8 mouse cellular contexts compared by ENCODE assay signal in the genomic region with DNA sequence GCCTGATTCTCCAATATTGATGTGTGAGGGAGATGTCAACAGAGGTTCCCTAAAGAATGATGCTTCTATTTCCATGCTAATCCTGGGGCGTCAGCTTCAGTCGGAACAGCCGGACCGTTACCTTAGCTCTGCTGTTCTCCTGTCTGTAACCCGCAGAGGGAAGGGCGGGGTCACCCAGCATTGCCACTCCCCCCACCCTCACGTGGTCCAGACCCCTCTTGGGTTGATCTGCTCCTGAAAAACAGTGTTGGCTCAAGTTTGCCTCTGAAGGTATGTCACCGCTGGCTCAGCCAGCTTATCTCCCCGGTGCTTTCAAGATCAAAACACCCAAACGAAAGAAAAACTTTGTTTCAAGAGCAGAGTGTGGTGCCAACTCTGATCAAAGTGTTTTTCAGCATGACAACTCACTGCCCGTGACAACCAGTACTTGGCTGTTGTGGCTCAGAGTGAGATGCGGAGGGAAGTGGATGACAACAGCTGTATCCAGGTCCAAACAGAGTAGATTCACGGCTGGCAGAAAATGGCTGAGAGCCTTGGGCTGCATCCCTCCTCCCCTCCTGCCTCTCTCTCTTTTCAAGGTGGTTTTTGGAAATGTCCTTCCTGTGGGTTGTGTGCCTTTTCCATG.
DNase-seq lines count a peak whose midpoint lies in the region; ATAC-seq and TF ChIP-seq lines count a peak whose summit lies in the region.

No protein-coding gene starts in this region.

- H3K9ac ChIP-seq in hindbrain, embryonic 11.5 days (ENCODE audit: low read depth, low read length), result no peak overlapping the region
- no peak overlapping the region for H3K9ac ChIP-seq in embryonic facial prominence, embryonic 12.5 days
- no peak overlapping the region; the same call in 1 of the 2 replicates for H3K9ac ChIP-seq in stomach, postnatal 0 days (ENCODE audit: low read length)

- H3K4me1 ChIP-seq in hindbrain, embryonic 10.5 days (replicated peaks), result peaks cover 54% of the 10 kb centered on the region
- H3K4me1 ChIP-seq in hindbrain, embryonic 11.5 days (replicated peaks; ENCODE audit: control insufficient read depth, insufficient read depth, low read length), result peaks cover 16% of the 10 kb centered on the region; the same call in 1 of the 2 replicates
- peaks cover 41% of the 10 kb centered on the region for H3K4me1 ChIP-seq in embryonic facial prominence, embryonic 12.5 days
- H3K4me1 ChIP-seq in megakaryocyte, embryonic 14.5 days, result peaks cover 48% of the 10 kb centered on the region
- no peaks in the 10 kb centered on the region; the same call in 1 of the 2 replicates for H3K4me1 ChIP-seq in stomach, postnatal 0 days (replicated peaks; ENCODE audit: control insufficient read depth, insufficient read depth)

- H3K27me3 ChIP-seq in hindbrain, embryonic 10.5 days (ENCODE audit: insufficient read depth, poor library complexity, severe bottlenecking), result peaks cover 54% of the 10 kb centered on the region
- peaks cover 27% of the 10 kb centered on the region for H3K27me3 ChIP-seq in hindbrain, embryonic 11.5 days (ENCODE audit: control insufficient read depth, insufficient read depth, low read length)
- H3K27me3 ChIP-seq in embryonic facial prominence, embryonic 12.5 days, result peaks cover 45% of the 10 kb centered on the region
- H3K27me3 ChIP-seq in megakaryocyte, embryonic 14.5 days (replicated peaks), result peaks cover 52% of the 10 kb centered on the region
- H3K27me3 ChIP-seq in stomach, postnatal 0 days (ENCODE audit: control insufficient read depth, insufficient read depth, low read length), result peaks cover 7% of the 10 kb centered on the region

- ATAC-seq in hindbrain, embryonic 11.5 days (ENCODE audit: low FRiP score), result no peak
- peak; percentile 47; the same call in 1 of the 2 replicates for ATAC-seq in embryonic facial prominence, embryonic 12.5 days (ENCODE audit: insufficient number of reproducible peaks, insufficient read depth, low FRiP score, low TSS enrichment)
- ATAC-seq in stomach, postnatal 0 days (ENCODE audit: low FRiP score, low TSS enrichment), result no peak
- ATAC-seq in cerebellum, adult (ENCODE audit: insufficient number of reproducible peaks, low FRiP score, low TSS enrichment), result no peak

- no peaks in the 10 kb centered on the region for H3K9me3 ChIP-seq in hindbrain, embryonic 10.5 days
- H3K9me3 ChIP-seq in hindbrain, embryonic 11.5 days (ENCODE audit: control insufficient read depth, low read length), result no peaks in the 10 kb centered on the region
- no peaks in the 10 kb centered on the region for H3K9me3 ChIP-seq in embryonic facial prominence, embryonic 12.5 days
- H3K9me3 ChIP-seq in megakaryocyte, embryonic 14.5 days, result no peaks in the 10 kb centered on the region
- no peaks in the 10 kb centered on the region for H3K9me3 ChIP-seq in stomach, postnatal 0 days (ENCODE audit: control insufficient read depth, low read length)

- 9% methylated on average over 13 of the region's 13 CpGs for WGBS in hindbrain, embryonic 10.5 days
- WGBS in hindbrain, embryonic 11.5 days, result 9% methylated on average over 13 of the region's 13 CpGs
- 8% methylated on average over 13 of the region's 13 CpGs for WGBS in embryonic facial prominence, embryonic 12.5 days
- WGBS in stomach, postnatal 0 days, result 18% methylated on average over 13 of the region's 13 CpGs

- no peak for TF ChIP-seq CTCF in stomach, postnatal 0 days (IDR thresholded peaks at IDR 0.05; ENCODE audit: low read depth)

- no peak overlapping the region for H3K4me2 ChIP-seq in hindbrain, embryonic 11.5 days (replicated peaks; ENCODE audit: low read depth, low read length)
- H3K4me2 ChIP-seq in embryonic facial prominence, embryonic 12.5 days (replicated peaks), result peak overlapping the region; percentile 43; the same call in 1 of the 2 replicates
- H3K4me2 ChIP-seq in stomach, postnatal 0 days (replicated peaks; ENCODE audit: low read depth), result 0 out of 2 replicates have a peak overlapping the region, but pooled peaks have one; percentile 8

- TF ChIP-seq EP300 in stomach, postnatal 0 days (optimal IDR thresholded peaks at IDR 0.05), result no peak

- peak; percentile 29 for DNase-seq in hindbrain, embryonic 10.5 days (ENCODE audit: low spot score)
- no peak for DNase-seq in hindbrain, embryonic 11.5 days (ENCODE audit: low spot score)
- DNase-seq in kidney, postnatal 10 days, result peak; percentile 59
- DNase-seq in stomach, postnatal 0 days (ENCODE audit: low spot score), result no peak
- DNase-seq in gastrocnemius, adult 18-20 months (ENCODE audit: low spot score), result no peak

- H3K27ac ChIP-seq in hindbrain, embryonic 10.5 days, result no peak overlapping the region
- no peak overlapping the region for H3K27ac ChIP-seq in hindbrain, embryonic 11.5 days (ENCODE audit: low read depth, low read length)
- H3K27ac ChIP-seq in embryonic facial prominence, embryonic 12.5 days, result no peak overlapping the region
- no peak overlapping the region for H3K27ac ChIP-seq in stomach, postnatal 0 days (replicated peaks)

- H3K36me3 ChIP-seq in hindbrain, embryonic 10.5 days, result no peaks in the 10 kb centered on the region
- H3K36me3 ChIP-seq in hindbrain, embryonic 11.5 days (ENCODE audit: control insufficient read depth, insufficient read depth, low read length), result no peaks in the 10 kb centered on the region
- no peaks in the 10 kb centered on the region for H3K36me3 ChIP-seq in embryonic facial prominence, embryonic 12.5 days
- H3K36me3 ChIP-seq in megakaryocyte, embryonic 14.5 days (replicated peaks; ENCODE audit: low read length), result no peaks in the 10 kb centered on the region
- no peaks in the 10 kb centered on the region for H3K36me3 ChIP-seq in stomach, postnatal 0 days (ENCODE audit: control insufficient read depth, insufficient read depth, low read length)

- H3K4me3 ChIP-seq in hindbrain, embryonic 10.5 days, result peak overlapping the region; percentile 36
- H3K4me3 ChIP-seq in hindbrain, embryonic 11.5 days (ENCODE audit: low read depth, low read length), result no peak overlapping the region
- H3K4me3 ChIP-seq in embryonic facial prominence, embryonic 12.5 days, result no peak overlapping the region
- peak overlapping the region; percentile 36 for H3K4me3 ChIP-seq in megakaryocyte, embryonic 14.5 days (replicated peaks)
- peak overlapping the region; percentile 6; the same call in 1 of the 2 replicates for H3K4me3 ChIP-seq in stomach, postnatal 0 days (ENCODE audit: low read depth, low read length)

Comparison
In these comparisons a context has a peak if more than half of its experiments do, and no peak if none do; other contexts are left out.
1. DNase-seq: peak in hindbrain, embryonic 10.5 days (single experiment) and kidney, postnatal 10 days (single experiment); none in hindbrain, embryonic 11.5 days (single experiment), stomach, postnatal 0 days (single experiment) and gastrocnemius, adult 18-20 months (single experiment).
2. H3K4me3 ChIP-seq: peak in hindbrain, embryonic 10.5 days (single experiment), megakaryocyte, embryonic 14.5 days (single experiment) and stomach, postnatal 0 days (single experiment); none in hindbrain, embryonic 11.5 days (single experiment) and embryonic facial prominence, embryonic 12.5 days (single experiment).